Mouse (Mus musculus) G1E (cell line): ENCODE data around the gene Fpr2.

Experiments
- CTCF ChIP-seq: IDR thresholded peaks from 2 replicates; pipeline ENCODE4 v1.5.1; 2012; ENCODE audit warnings: low read depth, low read length, inconsistent platforms, mixed read lengths
- POLR2AphosphoS5 ChIP-seq: IDR thresholded peaks from 2 replicates; pipeline ENCODE4 v1.6.1; 2012; ENCODE audit warnings: low read depth, low read length, inconsistent platforms; ENCODE audit not compliant: insufficient replicate concordance

DNA sequence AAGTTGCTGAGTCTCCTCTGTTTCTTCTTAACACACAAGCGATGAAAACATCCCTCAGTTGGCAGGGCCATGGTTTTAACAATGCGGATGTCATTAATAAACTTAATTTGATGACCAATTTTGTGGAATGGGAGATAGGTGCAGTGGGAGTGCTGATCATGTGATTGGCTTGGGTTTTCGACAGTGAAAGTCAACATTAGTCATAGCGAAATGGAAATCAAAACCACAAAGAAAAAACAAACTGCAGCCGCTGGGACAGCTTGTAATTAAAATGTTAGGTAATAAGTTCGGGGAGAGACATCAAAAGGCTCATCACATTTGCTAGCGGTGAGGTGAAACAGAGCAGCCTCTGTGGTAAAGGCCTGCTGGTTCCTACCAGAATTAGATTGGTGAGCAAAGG lies 46.8 kb upstream of the Fpr2 start:
- TF ChIP-seq CTCF (no peak), POLR2AphosphoS5 (no peak)
